Mouse (Mus musculus) lung, embryonic 15.5 days (tissue): Measurements from ENCODE around the gene Sh2d6. TPM values are rescaled to one million over a fixed set of nuclear protein-coding genes. Genes with fewer than 3 reads are reported as not detected.
"Not testable (repeated sequence)": the region's sequence is repeated elsewhere in the genome, so short reads cannot be mapped to it uniquely, and the experiment has no call there.

Source experiments
- ATAC-seq: fragments of 200-750 bp; cut with Nextera tagmentation; 2 replicates; pipeline ENCODE4 v1.8.0; 2017; ENCODE audit warnings: moderate number of reproducible peaks, borderline replicate concordance; ENCODE audit not compliant: low FRiP score, low TSS enrichment; ENCODE audit errors: extremely low read depth
- H3K27ac ChIP-seq: fragments of 300-500 bp; sonication (generic); 2 replicates; pipeline ENCODE4 v1.5.1; 2015; ENCODE audit warnings: moderate library complexity, mild to moderate bottlenecking, inconsistent platforms
- H3K27me3 ChIP-seq: fragments of 300-500 bp; sonication (generic); 2 replicates; pipeline ENCODE4 v1.6.1; 2015; ENCODE audit warnings: inconsistent platforms
- H3K36me3 ChIP-seq: fragments of 300-500 bp; sonication (generic); 2 replicates; pipeline ENCODE4 v1.6.1; 2015; ENCODE audit warnings: inconsistent platforms
- H3K4me1 ChIP-seq: fragments of 300-500 bp; sonication (generic); 2 replicates; pipeline ENCODE4 v1.6.1; 2015; ENCODE audit warnings: inconsistent platforms
- H3K4me2 ChIP-seq: fragments of 300-500 bp; sonication (generic); 2 replicates; pipeline ENCODE4 v1.6.1; 2015; ENCODE audit warnings: inconsistent platforms, mild to moderate bottlenecking, moderate library complexity
- H3K4me3 ChIP-seq: fragments of 300-500 bp; sonication (generic); 2 replicates; pipeline ENCODE4 v1.5.1; 2015; ENCODE audit warnings: mild to moderate bottlenecking, inconsistent platforms
- H3K9ac ChIP-seq: fragments of 300-500 bp; sonication (generic); 2 replicates; pipeline ENCODE4 v1.6.1; 2015; ENCODE audit warnings: inconsistent platforms
- H3K9me3 ChIP-seq: fragments of 300-500 bp; sonication (generic); 2 replicates; pipeline ENCODE4 v1.6.1; 2016; ENCODE audit warnings: inconsistent platforms
- WGBS: fragments of 180-500 bp; shearing (Covaris S2); methylation state at CpG from one replicate; pipeline ENCODE4 v1.1.7; 2015; 5-methylcytosine and 5-hydroxymethylcytosine counted together
- polyA plus RNA-seq: library from polyadenylated mRNA; unstranded; fragments of >200 nt; fragmentation: Nextera tagmentation; extraction: Ambion mirVana; gene quantifications from 2 replicates; pipeline ENCODE4 v1.2.1, GENCODE M21; 2015

Sh2d6 gene
- polyA plus RNA-seq, 1 experiment from 2014 or later = not detected

GRCm38 (mm10) chr6:72489534-72489933, 32.0 kb downstream of the Sh2d6 start:
- Histone ChIP-seq H3K9ac (no peak overlapping the region), H3K36me3 (no peaks in the 10 kb centered on the region), H3K4me3 (no peak overlapping the region), H3K4me1 (0 out of 2 replicates have a peak, but pooled peaks cover 6% of the 10 kb centered on the region), H3K27me3 (no peaks in the 10 kb centered on the region), H3K27ac (no peak overlapping the region), H3K9me3 (no peaks in the 10 kb centered on the region), H3K4me2 (no peak overlapping the region)
- ATAC-seq = no peak

GRCm38 (mm10) chr6:72488850-72489249, 32.7 kb downstream of the Sh2d6 start:
- 40% methylated on average over 3 of the region's 3 CpGs for WGBS
- Histone ChIP-seq H3K27me3 (no peaks in the 10 kb centered on the region), H3K4me1 (0 out of 2 replicates have a peak, but pooled peaks cover 6% of the 10 kb centered on the region), H3K27ac (no peak overlapping the region), H3K4me3 (no peak overlapping the region), H3K9me3 (no peaks in the 10 kb centered on the region), H3K36me3 (no peaks in the 10 kb centered on the region), H3K4me2 (no peak overlapping the region), H3K9ac (no peak overlapping the region)
- no peak for ATAC-seq

- H3K27ac ChIP-seq = no peak overlapping the region
- no peaks in the 10 kb centered on the region for H3K27me3 ChIP-seq
- no peak overlapping the region for H3K4me2 ChIP-seq
- H3K36me3 ChIP-seq = no peaks in the 10 kb centered on the region
- ATAC-seq = no peak
- H3K4me1 ChIP-seq = no peaks in the 10 kb centered on the region
- H3K4me3 ChIP-seq = no peak overlapping the region
- H3K9ac ChIP-seq = no peak overlapping the region
- no peaks in the 10 kb centered on the region for H3K9me3 ChIP-seq
- 53% methylated on average over 3 of the region's 3 CpGs for WGBS
Observed at GRCm38 (mm10) chr6:72487282-72487681, 34.2 kb downstream of the Sh2d6 start.

GRCm38 (mm10) chr6:72486307-72486706, 35.2 kb downstream of the Sh2d6 start:
- no peak for ATAC-seq
- Histone ChIP-seq H3K36me3 (no peaks in the 10 kb centered on the region), H3K9ac (no peak overlapping the region), H3K4me2 (no peak overlapping the region), H3K27me3 (no peaks in the 10 kb centered on the region), H3K4me3 (no peak overlapping the region), H3K27ac (no peak overlapping the region), H3K9me3 (no peaks in the 10 kb centered on the region), H3K4me1 (no peaks in the 10 kb centered on the region)
- WGBS = 82% methylated on average over 6 of the region's 6 CpGs

- no peaks in the 10 kb centered on the region for H3K36me3 ChIP-seq
- 54% methylated on average over 4 of the region's 4 CpGs for WGBS
- no peaks in the 10 kb centered on the region for H3K9me3 ChIP-seq
- ATAC-seq = no peak
- H3K4me2 ChIP-seq = no peak overlapping the region
- no peak overlapping the region for H3K9ac ChIP-seq
- H3K4me1 ChIP-seq = no peaks in the 10 kb centered on the region
- no peak overlapping the region for H3K4me3 ChIP-seq
- H3K27ac ChIP-seq = no peak overlapping the region
- no peaks in the 10 kb centered on the region for H3K27me3 ChIP-seq
Observed at GRCm38 (mm10) chr6:72484887-72485286, 36.6 kb downstream of the Sh2d6 start.

GRCm38 (mm10) chr6:72482156-72482555, 39.4 kb downstream of the Sh2d6 start:
- Histone ChIP-seq H3K27me3 (no peaks in the 10 kb centered on the region), H3K9ac (no peak overlapping the region), H3K36me3 (no peaks in the 10 kb centered on the region), H3K9me3 (no peaks in the 10 kb centered on the region), H3K27ac (no peak overlapping the region), H3K4me1 (no peaks in the 10 kb centered on the region), H3K4me2 (no peak overlapping the region), H3K4me3 (no peak overlapping the region)
- ATAC-seq = no peak
- WGBS = 42% methylated on average over 2 of the region's 2 CpGs

GRCm38 (mm10) chr6:72480422-72480702, 41.1 kb downstream of the Sh2d6 start:
- 29% methylated on average over 2 of the region's 2 CpGs for WGBS
- ATAC-seq = no peak
- no peaks in the 10 kb centered on the region for H3K36me3 ChIP-seq
- no peaks in the 10 kb centered on the region for H3K27me3 ChIP-seq
- no peak overlapping the region for H3K27ac ChIP-seq
- no peak overlapping the region for H3K4me3 ChIP-seq
- H3K9ac ChIP-seq = no peak overlapping the region
- no peak overlapping the region for H3K4me2 ChIP-seq
- H3K9me3 ChIP-seq = no peaks in the 10 kb centered on the region
- H3K4me1 ChIP-seq = no peaks in the 10 kb centered on the region

GRCm38 (mm10) chr6:72479645-72480421, 41.7 kb downstream of the Sh2d6 start:
- H3K9me3 ChIP-seq = no peaks in the 10 kb centered on the region
- H3K4me2 ChIP-seq = no peak overlapping the region
- no peak overlapping the region for H3K27ac ChIP-seq
- WGBS = 72% methylated on average over 12 of the region's 12 CpGs
- H3K4me1 ChIP-seq = no peaks in the 10 kb centered on the region
- no peak for ATAC-seq
- H3K36me3 ChIP-seq = no peaks in the 10 kb centered on the region
- no peaks in the 10 kb centered on the region for H3K27me3 ChIP-seq
- H3K4me3 ChIP-seq = no peak overlapping the region
- H3K9ac ChIP-seq = no peak overlapping the region

- H3K4me3 ChIP-seq, H3K9ac ChIP-seq, H3K9me3 ChIP-seq, H3K4me1 ChIP-seq, H3K27me3 ChIP-seq, ATAC-seq, H3K27ac ChIP-seq, H3K36me3 ChIP-seq, H3K4me2 ChIP-seq: not testable (repeated sequence)
- 83% methylated on average over 2 of the region's 3 CpGs for WGBS
Observed at GRCm38 (mm10) chr6:72478691-72479090, 42.8 kb downstream of the Sh2d6 start.

GRCm38 (mm10) chr6:72477621-72478020, 43.9 kb downstream of the Sh2d6 start:
- WGBS = 85% methylated on average over 3 of the region's 3 CpGs
- no peaks in the 10 kb centered on the region for H3K36me3 ChIP-seq
- no peak for ATAC-seq
- H3K27me3 ChIP-seq = no peaks in the 10 kb centered on the region
- H3K9me3 ChIP-seq = no peaks in the 10 kb centered on the region
- no peaks in the 10 kb centered on the region; the same call in 1 of the 2 replicates for H3K4me1 ChIP-seq
- no peak overlapping the region for H3K9ac ChIP-seq
- no peak overlapping the region for H3K27ac ChIP-seq
- no peak overlapping the region for H3K4me3 ChIP-seq
- no peak overlapping the region for H3K4me2 ChIP-seq

GRCm38 (mm10) chr6:72476836-72477235, 44.7 kb downstream of the Sh2d6 start:
- no peak overlapping the region for H3K27ac ChIP-seq
- H3K27me3 ChIP-seq = no peaks in the 10 kb centered on the region
- H3K9ac ChIP-seq = no peak overlapping the region
- no peak overlapping the region for H3K4me3 ChIP-seq
- no peaks in the 10 kb centered on the region for H3K36me3 ChIP-seq
- no peak overlapping the region for H3K4me2 ChIP-seq
- H3K9me3 ChIP-seq = no peaks in the 10 kb centered on the region
- 89% methylated on average over 5 of the region's 5 CpGs for WGBS
- ATAC-seq = no peak
- H3K4me1 ChIP-seq = no peaks in the 10 kb centered on the region; the same call in 1 of the 2 replicates

- Histone ChIP-seq H3K9me3 (no peaks in the 10 kb centered on the region), H3K27me3 (no peaks in the 10 kb centered on the region), H3K9ac (no peak overlapping the region), H3K4me1 (no peaks in the 10 kb centered on the region; the same call in 1 of the 2 replicates), H3K4me2 (no peak overlapping the region), H3K27ac (no peak overlapping the region), H3K36me3 (no peaks in the 10 kb centered on the region), H3K4me3 (no peak overlapping the region)
- WGBS = 84% methylated on average over 4 of the region's 4 CpGs
- ATAC-seq = no peak
Observed at GRCm38 (mm10) chr6:72475221-72475985, 46.1 kb downstream of the Sh2d6 start.
